Mouse (Mus musculus) kidney, embryonic 14.5 days (tissue): ENCODE results near the gene Apbb2. TPM values are rescaled to one million over a fixed set of nuclear protein-coding genes. Genes with fewer than 3 reads are reported as not detected.

Source experiments
- ATAC-seq: fragments of 200-750 bp; cut with Nextera tagmentation; 2 replicates; pipeline ENCODE4 v1.8.0; 2017; ENCODE audit warnings: moderate number of reproducible peaks, mild to moderate bottlenecking, moderate TSS enrichment, moderate library complexity; ENCODE audit not compliant: low FRiP score, low TSS enrichment
- H3K27ac ChIP-seq: fragments of 300-500 bp; sonication (generic); 2 replicates; pipeline ENCODE4 v1.5.1; 2014; ENCODE audit warnings: low read depth, mild to moderate bottlenecking, low read length, moderate library complexity, mixed read lengths
- H3K27me3 ChIP-seq: fragments of 300-500 bp; sonication (generic); 2 replicates; pipeline ENCODE4 v1.6.1; 2014; ENCODE audit warnings: mild to moderate bottlenecking, low read length; ENCODE audit not compliant: control insufficient read depth, insufficient read depth
- H3K36me3 ChIP-seq: fragments of 300-500 bp; sonication (generic); 2 replicates; pipeline ENCODE4 v1.6.1; 2014; ENCODE audit warnings: low read length, mixed read lengths; ENCODE audit not compliant: control insufficient read depth, insufficient read depth
- H3K4me1 ChIP-seq: fragments of 300-500 bp; sonication (generic); 2 replicates; pipeline ENCODE4 v1.6.1; 2014; ENCODE audit warnings: low read length, mixed read lengths; ENCODE audit not compliant: control insufficient read depth, insufficient read depth
- H3K4me2 ChIP-seq: fragments of 300-500 bp; sonication (generic); replicated peaks from 2 replicates; pipeline ENCODE4 v1.6.1; 2014; ENCODE audit warnings: low read depth, mild to moderate bottlenecking, low read length
- H3K4me3 ChIP-seq: fragments of 300-500 bp; sonication (generic); 2 replicates; pipeline ENCODE4 v1.5.1; 2014; ENCODE audit warnings: mild to moderate bottlenecking, low read length
- H3K9ac ChIP-seq: fragments of 300-500 bp; sonication (generic); 2 replicates; pipeline ENCODE4 v1.6.1; 2014; ENCODE audit warnings: low read depth, mild to moderate bottlenecking, low read length, moderate library complexity
- H3K9me3 ChIP-seq: fragments of 300-500 bp; sonication (generic); 2 replicates; pipeline ENCODE4 v1.6.1; 2016; ENCODE audit warnings: low read length; ENCODE audit not compliant: control insufficient read depth
- WGBS: fragments of 180-500 bp; shearing (Covaris S2); extraction: QIAGEN DNeasy Blood & Tissue Kit; methylation state at CpG from one replicate; pipeline ENCODE4 v1.1.7; 2014; 5-methylcytosine and 5-hydroxymethylcytosine counted together
- polyA plus RNA-seq: library from polyadenylated mRNA; unstranded; fragments of >200 nt; fragmentation: Nextera tagmentation; extraction: Ambion mirVana; gene quantifications from 2 replicates; pipeline ENCODE4 v1.2.1, GENCODE M21; 2014

Apbb2 gene
- polyA plus RNA-seq, 1 experiment from 2014 or later, result 55.9 TPM

DNA sequence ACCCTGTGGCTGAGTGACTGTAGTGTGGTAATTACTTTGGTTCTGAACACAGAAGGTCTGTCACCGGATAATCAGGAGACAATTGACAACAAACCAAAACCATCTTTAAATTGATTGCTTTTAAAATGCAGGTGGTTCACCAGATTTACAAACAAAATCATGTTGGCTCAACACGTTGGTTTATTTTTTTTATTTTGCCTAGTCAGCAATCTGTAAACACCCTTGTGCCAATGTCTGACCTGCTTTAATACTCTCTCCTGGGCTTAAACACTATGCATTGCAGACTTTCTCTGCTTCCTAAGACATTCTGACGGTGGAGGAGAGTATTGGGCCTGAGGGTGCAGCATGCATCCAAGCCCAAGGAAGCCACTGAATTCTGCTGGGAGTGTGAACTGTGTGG is 22.3 kb downstream of the Apbb2 start:
- H3K4me2 ChIP-seq, result no peak overlapping the region
- H3K9ac ChIP-seq, result no peak overlapping the region
- H3K4me3 ChIP-seq, result no peak overlapping the region
- no peak for ATAC-seq
- H3K4me1 ChIP-seq, result peaks cover 6% of the 10 kb centered on the region; the same call in 1 of the 2 replicates
- no peaks in the 10 kb centered on the region for H3K9me3 ChIP-seq
- no peaks in the 10 kb centered on the region for H3K27me3 ChIP-seq
- H3K36me3 ChIP-seq, result no peaks in the 10 kb centered on the region
- no peak overlapping the region for H3K27ac ChIP-seq
- WGBS, result 73% methylated on average over 3 of the region's 3 CpGs

DNA sequence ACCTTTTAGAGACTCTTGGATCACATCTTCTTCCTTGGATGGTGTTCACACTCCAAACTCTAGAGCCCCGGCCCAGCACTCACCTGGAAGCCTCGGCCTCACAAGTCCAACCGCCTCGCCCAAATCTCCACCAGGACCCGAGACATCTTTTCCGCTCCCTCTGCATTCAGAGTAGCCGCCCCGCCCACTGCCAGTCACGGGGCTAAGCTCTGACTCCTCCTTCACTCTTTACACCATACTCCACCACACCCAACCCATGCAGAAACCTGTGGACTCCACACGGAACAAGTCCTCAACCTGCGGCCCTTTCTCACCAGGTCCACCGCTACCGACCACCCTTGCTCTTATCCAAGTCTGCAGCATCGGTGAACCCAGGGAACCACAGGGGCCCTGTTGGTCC is 23.7 kb downstream of the Apbb2 start:
- no peak overlapping the region for H3K27ac ChIP-seq

DNA sequence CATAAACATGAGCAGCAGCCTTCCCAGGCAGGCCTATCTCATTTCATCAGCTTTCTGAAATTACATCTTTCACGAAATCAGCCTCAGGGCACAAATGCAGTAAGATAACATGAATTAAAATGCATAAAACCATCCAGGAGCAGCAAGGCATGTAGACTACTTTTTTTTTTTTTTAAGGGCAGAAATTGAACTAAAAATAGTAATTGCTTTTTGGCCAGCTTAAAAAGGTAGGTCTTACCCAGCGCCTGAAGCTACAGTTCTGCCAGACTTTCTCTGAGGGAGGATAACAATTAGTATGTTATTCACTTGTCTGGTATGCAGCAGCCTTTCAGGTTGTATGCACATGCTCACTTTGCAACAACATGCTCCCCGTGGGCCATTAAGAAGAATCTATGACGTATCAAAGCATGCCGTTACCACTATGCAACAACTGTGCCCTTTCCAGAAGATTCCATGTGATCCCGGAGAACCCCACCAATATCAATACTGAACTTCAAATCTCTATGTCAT is 32.3 kb downstream of the Apbb2 start:
- Histone ChIP-seq H3K4me3 (no peak overlapping the region), H3K36me3 (no peaks in the 10 kb centered on the region), H3K27me3 (no peaks in the 10 kb centered on the region), H3K27ac (no peak overlapping the region), H3K9ac (no peak overlapping the region; the same call in 1 of the 2 replicates), H3K9me3 (no peaks in the 10 kb centered on the region), H3K4me1 (peaks cover 13% of the 10 kb centered on the region; the same call in 1 of the 2 replicates), H3K4me2 (no peak overlapping the region)
- no peak for ATAC-seq
- 67% methylated on average over 6 of the region's 6 CpGs for WGBS

More for the DNA sequence above, 23.7 kb downstream of the Apbb2 start:
- no peak overlapping the region for H3K9ac ChIP-seq
- H3K4me1 ChIP-seq, result peaks cover 1% of the 10 kb centered on the region; the same call in 1 of the 2 replicates
- no peaks in the 10 kb centered on the region for H3K27me3 ChIP-seq
- H3K4me2 ChIP-seq, result no peak overlapping the region
- 84% methylated on average over 14 of the region's 14 CpGs for WGBS
- H3K9me3 ChIP-seq, result no peaks in the 10 kb centered on the region
- no peaks in the 10 kb centered on the region for H3K36me3 ChIP-seq
- ATAC-seq, result no peak
- no peak overlapping the region for H3K4me3 ChIP-seq

DNA sequence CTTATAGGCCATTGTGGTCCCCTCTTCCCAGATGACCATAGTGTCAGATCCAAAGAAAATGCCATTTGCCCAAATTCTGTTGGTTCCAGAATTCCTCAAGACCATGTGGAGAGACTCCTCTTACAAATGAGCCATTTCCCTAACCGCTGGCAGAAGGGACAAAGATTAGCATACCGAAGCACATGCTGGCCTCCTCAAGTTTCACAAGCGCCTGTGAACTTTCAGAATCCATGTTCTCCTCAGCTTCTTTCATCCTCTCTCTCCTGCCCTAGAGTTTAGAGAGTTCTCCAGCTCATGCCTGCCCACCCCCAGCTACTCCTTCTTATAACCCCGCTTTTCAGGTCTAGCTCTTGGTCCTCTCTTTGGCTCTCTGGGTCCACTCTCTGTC is 35.6 kb downstream of the Apbb2 start:
- ATAC-seq, result no peak
- Histone ChIP-seq H3K9ac (no peak overlapping the region), H3K27me3 (no peaks in the 10 kb centered on the region), H3K27ac (no peak overlapping the region), H3K9me3 (no peaks in the 10 kb centered on the region), H3K4me1 (peaks cover 13% of the 10 kb centered on the region; the same call in 1 of the 2 replicates), H3K36me3 (no peaks in the 10 kb centered on the region), H3K4me3 (no peak overlapping the region), H3K4me2 (no peak overlapping the region)
- 28% methylated on average over 4 of the region's 4 CpGs for WGBS

DNA sequence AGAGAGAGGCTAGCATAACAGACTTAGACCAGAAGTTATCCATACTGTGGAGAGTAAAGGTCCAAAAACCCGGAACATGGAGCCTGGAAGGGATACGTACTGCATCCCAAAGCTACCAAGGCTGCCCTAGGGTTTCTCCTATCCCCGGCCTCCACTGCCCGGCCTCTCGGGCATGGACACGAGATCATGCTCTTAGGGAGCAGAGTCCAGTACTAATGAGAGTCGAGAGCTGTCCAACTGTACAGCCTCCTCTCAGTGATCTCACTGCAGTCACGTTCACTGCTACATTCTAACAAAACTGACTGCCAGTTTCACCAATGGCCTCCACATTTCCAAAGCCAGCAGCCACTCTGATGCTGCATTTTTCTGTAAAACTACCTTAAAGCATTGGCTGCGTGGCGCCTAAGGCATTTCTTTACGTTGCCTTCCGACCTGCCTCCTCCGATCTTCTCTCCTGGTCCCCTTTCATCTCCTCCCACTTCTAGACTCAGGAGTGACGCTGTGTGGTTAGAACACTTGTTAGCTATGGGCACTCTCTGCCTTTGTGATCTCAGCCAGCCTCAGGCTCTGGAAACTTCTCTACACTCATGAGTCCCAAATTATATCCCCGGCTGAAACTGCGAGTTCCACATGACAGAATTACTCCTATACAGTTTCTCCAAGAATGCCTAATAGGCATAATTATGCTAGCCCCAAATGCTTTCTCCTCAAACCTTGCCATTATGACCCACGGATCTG is 36.1 kb downstream of the Apbb2 start:
- no peak for ATAC-seq
- 68% methylated on average over 17 of the region's 17 CpGs for WGBS
- no peaks in the 10 kb centered on the region for H3K27me3 ChIP-seq
- peaks cover 13% of the 10 kb centered on the region; the same call in 1 of the 2 replicates for H3K4me1 ChIP-seq
- no peaks in the 10 kb centered on the region for H3K36me3 ChIP-seq
- H3K4me3 ChIP-seq, result no peak overlapping the region
- H3K4me2 ChIP-seq, result no peak overlapping the region
- no peak overlapping the region for H3K9ac ChIP-seq
- no peak overlapping the region for H3K27ac ChIP-seq
- no peaks in the 10 kb centered on the region for H3K9me3 ChIP-seq

DNA sequence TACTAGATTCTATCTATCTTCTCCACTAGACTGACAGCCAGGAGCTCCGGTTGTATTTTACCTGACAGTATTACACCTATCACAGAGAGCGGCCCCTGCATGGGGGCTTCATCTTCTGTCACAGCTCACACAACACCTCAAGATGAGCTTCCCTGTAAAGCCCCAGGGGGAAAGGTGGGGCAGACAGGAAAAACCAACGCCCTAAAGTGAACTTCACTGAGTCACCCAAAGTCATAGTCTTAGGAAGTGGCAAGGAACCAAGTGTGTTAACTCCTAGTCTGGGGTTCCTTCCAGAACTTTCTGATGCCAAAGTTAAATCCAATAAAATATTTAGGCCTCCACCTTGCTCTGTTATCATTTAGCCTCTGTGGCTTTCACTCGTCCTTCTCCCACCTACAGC is 39.5 kb downstream of the Apbb2 start:
- 73% methylated on average over 4 of the region's 4 CpGs for WGBS
- no peaks in the 10 kb centered on the region for H3K27me3 ChIP-seq
- no peak overlapping the region for H3K9ac ChIP-seq
- no peak overlapping the region for H3K4me3 ChIP-seq
- no peaks in the 10 kb centered on the region for H3K36me3 ChIP-seq
- H3K4me1 ChIP-seq, result 0 out of 2 replicates have a peak, but pooled peaks cover 10% of the 10 kb centered on the region
- no peaks in the 10 kb centered on the region for H3K9me3 ChIP-seq
- no peak overlapping the region for H3K27ac ChIP-seq
- ATAC-seq, result no peak
- no peak overlapping the region for H3K4me2 ChIP-seq

DNA sequence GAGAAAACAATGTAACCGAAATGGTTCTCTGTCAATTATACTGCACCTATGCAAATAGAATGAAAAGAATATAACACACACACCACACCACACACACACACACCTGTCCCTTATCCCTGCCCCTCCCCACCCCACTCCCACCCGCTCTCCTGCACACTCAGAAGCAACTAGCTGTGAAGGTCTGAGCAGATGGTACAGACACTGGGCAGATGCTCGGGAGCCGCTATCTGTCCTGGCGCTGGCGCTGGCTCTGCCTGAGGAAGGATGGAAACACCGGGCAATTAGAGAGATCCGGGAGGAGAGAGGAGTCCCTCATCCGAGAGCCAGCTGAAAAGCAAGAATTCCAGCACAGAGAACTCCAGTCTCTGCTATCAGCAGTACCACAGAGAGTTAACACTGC is 42.3 kb downstream of the Apbb2 start:
- 71% methylated on average over 9 of the region's 9 CpGs for WGBS
- no peak overlapping the region for H3K4me3 ChIP-seq
- H3K36me3 ChIP-seq, result no peaks in the 10 kb centered on the region
- H3K4me1 ChIP-seq, result peaks cover 11% of the 10 kb centered on the region; the same call in 1 of the 2 replicates
- no peak overlapping the region for H3K27ac ChIP-seq
- no peaks in the 10 kb centered on the region for H3K9me3 ChIP-seq
- no peak for ATAC-seq
- no peak overlapping the region for H3K9ac ChIP-seq
- H3K4me2 ChIP-seq, result no peak overlapping the region
- H3K27me3 ChIP-seq, result no peaks in the 10 kb centered on the region

DNA sequence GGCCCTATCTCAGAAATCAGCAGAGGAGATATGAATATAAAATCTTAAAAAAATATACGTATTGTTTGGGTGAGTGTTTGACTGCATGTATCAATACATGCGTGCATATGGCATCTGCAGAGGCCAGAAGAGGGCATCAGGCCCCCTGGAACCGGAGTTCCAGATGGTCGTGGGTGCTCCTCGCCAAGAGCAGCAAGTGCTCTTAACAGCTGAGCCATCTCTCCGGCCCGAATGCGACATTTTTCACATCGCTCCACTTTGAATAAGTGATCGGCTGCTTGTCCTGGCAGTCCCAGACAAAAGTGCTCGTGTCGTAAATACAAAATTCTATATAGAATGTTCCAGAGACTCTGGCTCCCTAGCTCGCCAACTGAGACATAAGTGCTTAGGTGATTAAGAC is 43.4 kb downstream of the Apbb2 start:
- 75% methylated on average over 13 of the region's 13 CpGs for WGBS

DNA sequence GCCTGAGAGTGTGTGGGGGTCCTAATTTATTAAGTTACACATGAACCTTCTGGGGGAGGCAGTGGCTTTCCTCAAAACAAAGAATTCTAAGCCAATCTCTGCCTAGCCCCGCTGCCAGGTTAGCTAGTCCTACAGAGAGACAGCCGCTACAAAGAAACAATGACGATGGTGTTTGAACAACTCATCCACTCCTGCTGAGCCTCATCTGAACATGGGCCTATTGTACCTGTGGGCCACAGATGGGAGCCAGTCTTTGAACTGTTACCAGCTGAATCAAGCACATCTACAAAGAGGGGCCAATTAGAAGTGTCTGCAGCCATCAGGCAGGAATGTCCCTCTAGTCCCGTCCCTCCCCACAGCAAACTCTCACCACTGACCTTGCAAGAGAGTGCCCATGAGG is 45.3 kb downstream of the Apbb2 start:
- Histone ChIP-seq H3K4me1 (peaks cover 20% of the 10 kb centered on the region; the same call in 1 of the 2 replicates), H3K4me3 (no peak overlapping the region), H3K9ac (no peak overlapping the region), H3K27me3 (no peaks in the 10 kb centered on the region), H3K36me3 (no peaks in the 10 kb centered on the region), H3K9me3 (no peaks in the 10 kb centered on the region), H3K4me2 (no peak overlapping the region), H3K27ac (no peak overlapping the region)
- 44% methylated on average over 4 of the region's 4 CpGs for WGBS
- ATAC-seq, result no peak

More for the DNA sequence above, 43.4 kb downstream of the Apbb2 start:
- no peaks in the 10 kb centered on the region for H3K9me3 ChIP-seq
- H3K27me3 ChIP-seq, result no peaks in the 10 kb centered on the region
- peaks cover 11% of the 10 kb centered on the region; the same call in 1 of the 2 replicates for H3K4me1 ChIP-seq
- no peak overlapping the region for H3K9ac ChIP-seq
- H3K4me2 ChIP-seq, result no peak overlapping the region
- H3K27ac ChIP-seq, result no peak overlapping the region
- no peaks in the 10 kb centered on the region for H3K36me3 ChIP-seq
- ATAC-seq, result no peak
- no peak overlapping the region for H3K4me3 ChIP-seq
